Mouse (Mus musculus): ENCODE results near the gene Trim2.

- TF ChIP-seq USF1 (IDR thresholded peaks at IDR 0.05; ENCODE audit: low read depth) (no peak), POLR2A (IDR thresholded peaks at IDR 0.05; ENCODE audit: insufficient read length, low read depth) (no peak), MAX (IDR thresholded peaks at IDR 0.05; ENCODE audit: low read depth) (no peak), MYOG (IDR thresholded peaks at IDR 0.05; ENCODE audit: control insufficient read depth in 1 of 3, insufficient read depth in 1 of 3, insufficient read length in 2 of 3, low read depth in 2 of 3) (no peak)
Observed at GRCm38 (mm10) chr3:84303395-84303949, 3.2 kb downstream of the Trim2 start.

All from myocyte (in vitro differentiated cells).